Comparison of ENCODE assay signal across 17 mouse cellular contexts in genomic region chr11:106773061-106773460, GRCm38 (mm10).
"Had no signal": no experiment of that assay in that cellular context is flagged by ENCODE, and none has a peak within 500 bp of the region (broad histone marks: within the 10 kb centered on the region; RNA-seq: fewer than 3 reads in every experiment).

No protein-coding gene starts in this region.

- H3K27me3 ChIP-seq: neural tube, embryonic 12.5 days; neural tube, embryonic 13.5 days; neural tube, embryonic 15.5 days; stomach, embryonic 15.5 days had no signal

- H3K27ac ChIP-seq: neural tube, embryonic 12.5 days; neural tube, embryonic 13.5 days; neural tube, embryonic 15.5 days; stomach, embryonic 15.5 days; stomach, postnatal 0 days had no signal

- H3K9me3 ChIP-seq: neural tube, embryonic 13.5 days; neural tube, embryonic 15.5 days; stomach, embryonic 15.5 days had no signal

- H3K4me1 ChIP-seq: neural tube, embryonic 12.5 days had no signal

- H3K4me3 ChIP-seq: neural tube, embryonic 12.5 days; neural tube, embryonic 13.5 days; neural tube, embryonic 15.5 days; stomach, embryonic 15.5 days had no signal

- DNase-seq: retina, postnatal 1 day; right cerebral cortex, adult 18-20 months; right cerebral cortex, postnatal 14 days; right cerebral cortex, postnatal 25 days; right cerebral cortex, postnatal 4 days; spleen, adult 18-20 months; thymus, adult 18-20 months; thymus, adult 2 months; thymus, postnatal 14 days; thymus, postnatal 25 days; thymus, postnatal 36 days; thymus, postnatal 4 days had no signal
